Mouse (Mus musculus) myocyte (in vitro differentiated cells): ENCODE measurements around the gene Slc44a5.

Source experiments
- CEBPB ChIP-seq: IDR thresholded peaks from 2 replicates; pipeline ENCODE4 v1.6.1; 2011; ENCODE audit warnings: mild to moderate bottlenecking, moderate library complexity; ENCODE audit not compliant: poor library complexity, insufficient read depth, severe bottlenecking
- E2F4 ChIP-seq: IDR thresholded peaks from one replicate; pipeline ENCODE4 v1.6.1; 2011; ENCODE audit warnings: mild to moderate bottlenecking, control low read depth, moderate library complexity; ENCODE audit not compliant: insufficient read depth
- MAX ChIP-seq: IDR thresholded peaks from one replicate; pipeline ENCODE4 v1.6.1; 2011; ENCODE audit warnings: low read depth, mild to moderate bottlenecking, control low read depth
- MYOG ChIP-seq, 3 experiments: IDR thresholded peaks; one replicate each; pipeline ENCODE4 v1.6.1; 2011; ENCODE audit warnings: control low read depth in 2 of 3, low read depth in 2 of 3, mild to moderate bottlenecking in 2 of 3; ENCODE audit not compliant: insufficient read length in 2 of 3, control insufficient read depth in 1 of 3, insufficient read depth in 1 of 3
- POLR2A ChIP-seq: IDR thresholded peaks from one replicate; pipeline ENCODE4 v1.6.1; 2011; ENCODE audit warnings: low read depth, mild to moderate bottlenecking, control low read depth, moderate library complexity; ENCODE audit not compliant: insufficient read length
- REST ChIP-seq: IDR thresholded peaks from one replicate; pipeline ENCODE4 v1.6.1; 2011; ENCODE audit warnings: mild to moderate bottlenecking, control low read depth, moderate library complexity; ENCODE audit not compliant: insufficient read depth, insufficient read length
- TCF12 ChIP-seq: IDR thresholded peaks from one replicate; pipeline ENCODE4 v1.6.1; 2011; ENCODE audit warnings: mild to moderate bottlenecking, control low read depth; ENCODE audit not compliant: poor library complexity, insufficient read depth, severe bottlenecking
- TCF3 ChIP-seq: IDR thresholded peaks from one replicate; pipeline ENCODE4 v1.6.1; 2011; ENCODE audit warnings: low read depth, control low read depth; ENCODE audit not compliant: insufficient read length
- USF1 ChIP-seq: IDR thresholded peaks from one replicate; pipeline ENCODE4 v1.6.1; 2011; ENCODE audit warnings: low read depth, mild to moderate bottlenecking, control low read depth, moderate library complexity

- no peak for TF ChIP-seq TCF12
- no peak for TF ChIP-seq POLR2A
- no peak for TF ChIP-seq E2F4
- TF ChIP-seq MYOG (IDR thresholded peaks at IDR 0.05; ENCODE audit: control insufficient read depth in 1 of 3, insufficient read depth in 1 of 3, insufficient read length in 2 of 3, low read depth in 2 of 3), result no peak
- TF ChIP-seq TCF3, result no peak
- no peak for TF ChIP-seq USF1
- no peak for TF ChIP-seq CEBPB
- TF ChIP-seq MAX, result no peak
- no peak for TF ChIP-seq REST
These were observed 242.5 kb downstream of the Slc44a5 start for GRCm38 (mm10) chr3:154215779-154216178.
